Mouse (Mus musculus) small intestine, adult 2 months (tissue): ENCODE data around the gene Sdccag8.

Experiments used
- CTCF ChIP-seq: fragments of 200-500 bp; IDR thresholded peaks from 2 replicates; pipeline ENCODE4 v1.5.1; 2012; ENCODE audit warnings: low read depth, mild to moderate bottlenecking, control low read depth, inconsistent platforms, low read length, moderate library complexity, mixed read lengths; ENCODE audit not compliant: insufficient replicate concordance, insufficient read length; ENCODE audit errors: extremely low read depth
- POLR2A ChIP-seq: fragments of 200-500 bp; IDR thresholded peaks from 2 replicates; pipeline ENCODE4 v1.6.1; 2012; ENCODE audit warnings: low read depth, mild to moderate bottlenecking, control low read depth, inconsistent platforms, low read length, moderate library complexity

DNA sequence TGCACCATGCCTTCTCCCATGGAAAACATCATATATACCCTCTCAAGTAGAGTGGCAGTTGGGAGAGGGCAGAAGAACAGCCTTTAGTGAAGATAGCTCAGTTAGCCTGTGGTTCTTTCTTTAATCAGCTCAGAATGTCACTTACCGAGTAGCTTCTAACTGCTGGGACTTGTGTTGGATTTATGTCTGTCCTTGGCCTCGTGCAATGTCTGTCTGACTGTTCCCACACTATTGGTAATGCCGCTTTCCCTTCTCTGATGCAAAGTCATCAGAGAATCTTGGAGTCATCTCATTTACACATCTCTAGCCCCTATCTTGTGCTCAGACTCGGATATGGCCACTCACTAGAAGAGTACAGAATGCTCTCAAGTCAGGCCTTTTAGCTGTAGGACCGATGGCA, 128.7 kb downstream of the Sdccag8 start:
- no peak for TF ChIP-seq POLR2A
- TF ChIP-seq CTCF = no peak
